Mouse (Mus musculus): ENCODE measurements at regions not wholly inside any gene's neighbourhood (a gene's known extent, or its start where the extent isn't known, plus 50 kb on each side); places are given as distances from the start of the nearest gene placed in this dataset.

DNA sequence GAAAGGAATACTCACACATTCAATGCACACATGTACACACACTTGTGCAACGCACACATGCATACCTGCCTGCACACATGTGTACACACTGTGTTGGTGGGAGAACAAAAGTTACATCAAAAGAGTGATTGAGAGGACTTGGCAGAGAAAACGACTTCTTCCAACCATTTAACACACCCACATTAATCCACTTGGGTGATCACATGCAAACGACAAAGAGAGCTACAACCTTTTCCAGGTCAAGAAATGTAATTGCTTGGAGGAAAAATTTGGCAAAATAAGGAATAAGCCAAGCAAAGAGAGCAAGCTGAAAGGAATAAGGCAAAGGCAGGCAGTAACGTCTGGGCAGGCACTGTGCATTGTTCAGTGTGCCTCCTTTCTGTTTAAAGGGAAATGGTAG, 67.3 kb downstream of the C1d start:
- DNase-seq (ENCODE audit: low read depth, low spot score) = no peak

DNA sequence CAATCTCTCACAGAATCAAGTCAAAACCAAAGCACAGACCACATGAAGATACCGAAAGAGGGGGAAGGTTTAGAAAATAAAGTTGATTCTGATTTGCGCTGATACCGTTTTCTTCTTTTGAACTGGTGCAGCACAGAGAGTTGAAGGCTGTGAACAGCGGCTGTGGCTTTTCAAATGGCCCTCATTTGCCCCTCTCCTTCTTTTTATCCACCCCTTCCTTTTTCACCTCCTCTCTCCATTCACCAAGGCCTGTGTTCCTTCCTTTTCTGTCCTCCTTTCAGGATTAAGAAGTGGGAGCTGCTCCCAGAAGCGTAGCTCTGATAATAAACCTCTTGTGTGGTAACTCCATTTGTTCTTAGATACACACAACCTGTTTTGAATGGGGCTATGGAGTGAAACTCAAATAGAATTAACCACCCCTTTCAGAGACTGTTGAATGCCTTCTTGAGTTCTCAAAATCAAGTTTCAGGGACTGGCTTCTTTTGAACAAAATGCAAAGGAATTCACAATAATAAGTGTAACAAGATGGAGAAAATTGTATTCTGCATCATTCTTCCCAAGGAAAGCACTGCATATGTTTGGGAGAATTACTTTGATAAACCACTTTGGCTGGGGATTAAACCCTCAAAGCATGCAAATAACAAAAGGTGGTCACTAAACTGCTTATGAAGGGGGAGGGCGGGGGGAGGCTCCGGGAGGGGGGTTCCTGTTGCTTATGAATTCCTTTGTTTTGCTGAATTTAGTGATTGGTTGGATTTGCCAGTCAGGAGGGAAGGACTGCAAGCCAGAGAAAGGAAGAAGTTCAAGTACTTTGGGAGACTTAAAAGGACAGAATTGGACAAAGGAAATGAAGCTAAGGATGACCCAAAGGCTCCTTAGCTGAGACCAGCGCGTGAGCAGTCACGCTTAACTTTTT, 68.6 kb downstream of the C1d start:
- no peak for DNase-seq (ENCODE audit: low read depth, low spot score)

DNA sequence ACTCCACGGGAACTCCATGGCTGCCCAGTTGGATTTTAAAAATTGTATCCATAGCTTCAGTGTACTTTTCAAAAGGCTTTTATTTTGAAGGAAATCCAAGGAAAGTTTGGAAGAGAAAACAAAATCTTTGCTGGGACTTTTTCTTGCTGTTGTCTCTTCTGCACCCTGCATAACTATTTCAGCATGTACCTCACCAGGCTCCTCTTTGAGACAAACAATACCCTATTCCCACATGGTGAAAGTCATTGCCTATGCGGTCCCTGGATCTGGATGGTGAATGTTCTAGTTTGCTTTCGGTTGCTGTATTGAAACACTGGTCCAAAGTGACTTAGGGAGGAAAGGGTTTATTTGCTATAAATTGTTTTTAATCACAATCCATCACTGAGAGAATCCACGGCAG, 69.3 kb downstream of the C1d start:
- no peak for DNase-seq (ENCODE audit: low read depth, low spot score)

DNA sequence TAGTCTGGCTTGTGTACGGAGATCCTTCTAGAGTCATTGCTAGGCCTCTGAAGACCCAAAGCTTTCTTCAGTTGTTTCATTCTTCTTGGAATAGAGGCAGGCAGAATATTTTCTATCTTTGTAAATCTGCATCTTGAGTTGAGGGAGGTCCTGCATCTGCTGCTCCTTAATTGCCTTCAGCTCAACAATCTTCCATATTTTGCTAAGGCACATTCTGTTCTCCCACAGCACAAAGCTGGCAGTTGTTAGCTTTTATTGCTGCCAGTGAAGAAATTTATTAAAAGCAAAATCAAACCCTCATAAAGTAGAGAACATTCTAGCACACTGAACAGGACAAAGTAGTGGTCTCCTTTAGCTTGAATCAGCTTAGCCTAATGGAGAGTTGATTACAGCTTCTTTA, 94.1 kb downstream of the C1d start:
- DNase-seq (ENCODE audit: low read depth, low spot score) = no peak

DNA sequence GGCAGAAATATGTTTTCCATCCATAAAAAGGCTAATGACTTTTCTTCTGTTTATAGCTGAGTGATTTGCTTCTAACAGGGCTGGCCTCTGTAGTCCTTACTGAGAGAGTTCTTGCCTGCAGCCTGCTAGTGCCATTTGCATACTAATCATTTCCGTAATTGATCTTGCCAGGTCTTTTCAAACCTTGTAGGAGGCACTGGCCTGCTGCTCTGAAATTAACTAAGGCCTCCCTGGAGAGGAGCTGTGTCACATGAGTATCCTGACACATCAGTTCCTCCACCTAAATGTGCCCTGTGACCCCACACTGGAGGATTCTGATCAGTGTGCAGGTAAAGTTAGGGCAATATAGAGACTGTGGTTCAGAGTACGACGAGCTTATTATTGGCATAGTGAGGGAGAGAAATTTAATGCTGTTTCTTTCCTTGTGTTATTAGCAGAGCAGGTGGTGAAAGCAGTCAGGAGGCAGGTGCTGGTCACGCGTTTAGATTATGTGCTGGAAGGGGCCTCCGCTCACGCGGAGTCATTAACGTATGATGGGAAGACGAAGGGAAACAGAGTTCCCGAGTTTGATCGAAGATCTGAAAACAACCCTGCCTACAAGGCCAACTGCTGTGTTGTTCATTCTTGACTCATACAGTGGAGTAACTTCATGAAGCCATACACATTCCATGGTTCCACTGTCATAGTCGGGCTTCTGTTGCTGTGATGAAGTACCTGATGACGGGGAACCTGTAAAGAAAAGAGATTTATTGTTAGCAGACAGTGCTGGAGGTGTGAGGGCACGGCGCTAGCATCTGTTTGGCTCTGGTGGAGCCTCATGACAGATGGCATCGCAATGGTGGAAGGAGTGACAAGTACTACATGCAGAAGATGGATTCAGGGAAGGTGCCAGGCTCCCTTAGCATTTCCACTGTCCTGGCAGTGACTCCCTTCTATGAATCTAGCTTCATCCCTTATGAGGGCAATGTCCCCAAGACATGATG, 95.1 kb downstream of the C1d start:
- DNase-seq (ENCODE audit: low read depth, low spot score) = peak; percentile 15

DNA sequence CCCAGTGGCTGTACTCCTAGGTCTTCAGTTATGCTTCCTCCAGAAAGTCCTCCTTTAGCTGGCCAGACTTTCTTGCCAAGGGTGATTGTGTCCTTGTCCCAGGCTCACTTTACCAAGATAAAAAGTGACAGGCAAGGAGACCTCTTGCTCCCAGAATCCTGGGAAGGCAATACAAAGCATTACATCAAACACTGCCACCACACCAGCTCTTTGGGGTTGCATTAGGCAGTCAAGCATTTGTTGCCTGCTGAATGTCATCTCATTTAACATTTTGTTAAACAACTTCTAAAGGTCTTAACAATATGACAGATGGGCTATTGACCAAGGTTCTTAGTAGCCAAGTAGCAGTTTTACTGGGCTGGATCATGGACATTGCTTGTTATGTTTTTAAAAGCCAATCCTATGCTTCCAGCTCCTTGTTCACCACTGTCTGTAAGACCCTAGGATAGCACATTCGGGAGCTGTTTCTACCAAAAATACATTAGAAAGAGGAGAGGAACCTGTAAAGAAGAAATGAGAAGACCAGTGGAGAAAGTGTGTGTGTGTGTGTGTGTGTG, 102.4 kb downstream of the C1d start:
- no peak for DNase-seq (ENCODE audit: low read depth, low spot score)

DNA sequence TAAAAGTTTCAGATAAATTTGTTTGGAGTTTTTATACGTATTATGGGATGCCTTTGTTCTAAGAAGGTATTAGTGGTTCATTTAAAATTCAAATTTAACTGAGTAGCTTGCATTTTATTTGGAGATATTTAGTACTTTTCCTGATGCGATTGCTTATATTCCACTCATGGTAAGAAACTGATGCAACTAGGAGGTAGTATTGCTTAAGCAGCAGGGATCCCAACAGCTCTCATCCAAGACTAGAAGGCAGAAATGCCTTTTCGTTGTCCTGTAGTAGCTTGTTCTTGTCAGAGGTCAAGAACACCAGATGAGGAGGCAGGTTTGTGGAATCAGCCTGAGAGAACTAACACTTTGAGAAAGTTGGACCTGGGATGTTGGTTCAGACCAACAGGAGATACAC, 120.5 kb downstream of the C1d start:
- no peak for DNase-seq (ENCODE audit: low read depth, low spot score)

DNA sequence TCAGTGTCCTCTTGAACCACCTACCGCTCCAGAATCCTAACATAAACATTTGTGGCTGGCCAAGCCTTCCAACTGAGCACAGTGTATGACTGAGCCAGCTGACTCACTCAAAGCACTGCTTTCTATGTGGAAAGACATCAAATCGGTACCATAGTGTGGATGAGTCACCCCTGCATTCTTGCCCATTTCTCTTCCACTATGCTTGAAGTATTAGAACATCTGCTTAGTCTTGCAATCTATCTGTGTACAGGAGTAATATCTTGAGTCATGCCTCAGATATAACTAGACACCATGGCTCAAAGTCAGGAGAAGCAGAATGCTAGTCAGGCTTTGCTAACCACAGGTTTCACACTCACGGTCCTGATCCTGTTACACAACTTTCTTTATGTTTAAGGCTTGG, 129.4 kb downstream of the C1d start:
- DNase-seq (ENCODE audit: low read depth, low spot score) = no peak

DNA sequence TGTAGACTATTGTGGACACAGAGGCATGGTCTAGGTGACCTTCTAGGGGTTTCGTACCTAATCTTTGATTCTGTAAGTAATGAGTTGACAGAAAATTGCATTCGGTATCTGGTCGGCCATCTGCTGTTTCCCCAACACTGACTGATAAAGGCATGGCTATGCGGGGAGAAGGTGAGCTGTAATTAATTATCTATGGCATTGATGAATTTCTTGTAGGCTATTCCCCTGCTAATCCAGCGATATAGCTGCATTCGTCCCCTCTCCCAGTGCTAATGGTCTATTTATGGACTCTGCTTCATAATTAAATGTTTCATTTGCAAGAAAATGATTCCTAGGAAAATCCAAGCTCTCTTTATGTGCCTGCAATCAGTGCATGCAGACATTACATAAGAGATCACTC, 136.5 kb downstream of the C1d start:
- no peak for DNase-seq (ENCODE audit: low read depth, low spot score)

DNA sequence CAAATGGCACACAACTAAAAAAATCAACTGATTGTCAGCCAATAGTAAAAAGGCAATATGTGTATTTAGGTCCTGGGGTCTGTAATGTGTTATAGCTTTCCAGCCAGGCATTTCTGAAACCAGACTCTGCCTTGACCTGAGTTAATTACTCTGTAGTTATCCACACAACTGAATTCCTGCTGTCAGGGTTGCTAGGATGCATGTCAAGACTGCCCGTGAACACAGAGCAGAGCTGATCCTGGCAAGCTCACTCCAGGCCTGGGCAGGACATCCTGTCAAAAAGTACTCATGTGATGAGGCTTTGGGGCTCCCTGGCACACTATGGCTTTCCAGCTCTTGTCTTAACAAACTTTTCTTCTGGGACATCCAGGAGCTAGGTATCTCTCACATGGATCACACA, 157.2 kb downstream of the C1d start:
- peak; percentile 41 for DNase-seq (ENCODE audit: low read depth, low spot score)

DNA sequence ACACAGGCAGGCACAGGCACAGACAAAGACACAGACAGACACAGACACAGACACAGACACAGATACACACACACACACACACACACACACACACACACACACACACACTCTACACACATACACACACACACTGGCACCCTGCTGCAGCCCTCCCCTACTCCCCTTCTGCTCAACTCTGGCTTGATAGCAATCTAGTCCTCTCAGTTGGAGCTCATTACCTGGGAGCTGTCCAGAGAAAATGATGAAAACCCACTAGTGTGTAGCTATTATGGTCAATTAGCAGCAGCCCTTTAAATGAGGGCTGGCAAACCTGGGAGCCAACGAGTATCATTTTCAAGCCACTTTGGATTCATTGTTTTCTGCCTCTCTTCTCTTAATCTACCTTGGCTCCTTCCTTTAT, 157.8 kb downstream of the C1d start:
- no peak for DNase-seq (ENCODE audit: low read depth, low spot score)

DNA sequence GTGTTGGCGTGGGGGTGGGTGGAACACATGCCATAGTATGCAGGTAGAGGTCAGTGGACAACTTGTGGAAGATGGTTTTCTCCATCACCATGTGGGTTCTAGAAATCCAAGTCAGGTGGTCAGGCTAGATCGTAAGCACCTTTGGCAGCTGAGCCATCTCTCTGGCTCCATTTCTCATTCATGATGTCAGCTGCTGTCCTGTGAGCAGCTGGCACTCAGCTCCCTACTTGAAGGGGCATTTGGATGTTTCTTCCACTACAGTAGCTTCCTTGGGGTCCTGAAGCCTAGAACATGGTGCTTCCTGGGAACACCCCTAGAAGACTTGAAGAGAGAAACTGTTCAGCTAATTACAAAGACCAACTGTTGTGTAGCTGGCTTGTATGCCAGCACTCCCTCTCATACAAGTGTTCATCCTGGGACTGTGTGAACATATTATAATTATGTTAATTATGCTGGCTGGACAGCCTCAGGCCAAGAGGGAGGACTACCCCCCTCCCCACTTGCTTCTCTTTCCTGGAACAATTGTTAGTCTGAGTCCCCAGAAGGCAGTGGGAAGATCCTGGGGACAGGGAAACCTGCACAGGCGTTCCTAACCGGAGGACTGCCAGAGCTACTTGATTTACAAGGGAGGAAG, 160.4 kb downstream of the C1d start:
- DNase-seq (ENCODE audit: low read depth, low spot score) = no peak

DNA sequence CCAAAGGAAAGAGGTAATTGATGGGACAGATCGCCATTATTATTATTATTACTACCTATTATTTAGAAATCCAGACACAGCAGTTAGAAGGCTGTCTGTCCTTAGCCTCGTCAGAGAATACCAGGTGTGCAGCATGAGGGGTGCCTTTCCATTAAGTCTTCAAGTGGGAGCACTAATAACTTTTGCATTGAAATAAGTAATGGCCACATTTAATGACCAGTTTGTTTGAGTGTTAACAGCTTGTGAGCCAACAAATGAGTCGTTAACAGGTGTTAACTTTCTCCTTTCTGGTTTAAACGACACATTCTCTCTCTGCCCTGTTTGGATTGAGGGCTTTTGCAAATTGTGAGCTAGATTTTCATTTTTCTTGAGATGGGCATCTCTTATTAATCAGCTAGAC, 184.8 kb downstream of the C1d start:
- no peak for DNase-seq (ENCODE audit: low read depth, low spot score)

DNA sequence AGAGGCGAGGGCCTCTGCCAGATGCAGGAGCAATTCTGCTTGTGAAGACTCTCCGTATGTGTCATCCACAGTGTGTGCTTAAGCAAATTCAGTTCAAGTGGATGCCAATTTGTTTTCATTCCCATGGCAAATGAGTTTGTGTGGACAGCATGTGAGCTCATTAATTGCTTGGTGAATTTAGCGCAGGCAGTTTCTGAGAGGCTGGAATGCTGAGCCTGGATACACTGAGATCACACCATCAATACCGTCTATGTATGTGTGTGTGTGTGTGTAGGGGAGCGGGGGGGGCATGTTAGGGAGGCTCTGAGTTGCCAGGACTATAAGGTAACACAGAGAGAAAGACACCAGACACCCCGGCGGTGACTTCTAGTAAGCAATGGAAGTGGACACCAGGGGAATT, 191.9 kb downstream of the C1d start:
- no peak for DNase-seq (ENCODE audit: low read depth, low spot score)

DNA sequence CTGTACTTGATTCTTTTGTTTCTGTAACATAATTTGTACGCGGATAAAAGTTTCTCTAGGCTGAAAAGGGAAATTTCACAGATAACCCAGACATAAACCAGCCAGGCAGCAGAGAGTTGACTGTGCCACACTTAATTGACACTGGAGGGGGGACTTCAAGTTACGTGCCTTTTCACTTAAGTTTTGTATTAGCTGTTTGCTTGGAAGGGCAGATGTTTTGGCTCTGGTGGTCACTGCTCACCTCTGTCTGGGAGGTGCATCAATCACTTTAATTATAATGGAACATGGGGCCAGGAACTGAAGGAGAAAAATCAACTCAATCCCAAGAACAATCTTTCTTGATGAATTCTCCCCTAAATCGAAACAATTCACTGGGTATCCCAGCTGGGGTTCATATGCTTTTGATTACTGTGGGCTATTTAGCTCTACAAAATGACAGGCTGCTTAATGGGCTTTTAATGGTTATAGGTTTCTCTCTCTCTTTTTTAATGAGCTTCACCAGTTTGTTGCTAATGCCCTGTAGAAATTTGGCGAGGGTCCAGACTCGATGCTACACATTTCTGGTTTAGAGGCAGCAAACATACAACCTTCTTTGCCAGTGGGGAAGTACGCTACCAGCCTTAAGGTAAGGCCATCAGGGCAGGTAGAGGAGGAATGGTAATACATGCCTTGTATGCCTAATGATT, 193.1 kb downstream of the C1d start:
- DNase-seq (ENCODE audit: low read depth, low spot score) = peak; percentile 51

DNA sequence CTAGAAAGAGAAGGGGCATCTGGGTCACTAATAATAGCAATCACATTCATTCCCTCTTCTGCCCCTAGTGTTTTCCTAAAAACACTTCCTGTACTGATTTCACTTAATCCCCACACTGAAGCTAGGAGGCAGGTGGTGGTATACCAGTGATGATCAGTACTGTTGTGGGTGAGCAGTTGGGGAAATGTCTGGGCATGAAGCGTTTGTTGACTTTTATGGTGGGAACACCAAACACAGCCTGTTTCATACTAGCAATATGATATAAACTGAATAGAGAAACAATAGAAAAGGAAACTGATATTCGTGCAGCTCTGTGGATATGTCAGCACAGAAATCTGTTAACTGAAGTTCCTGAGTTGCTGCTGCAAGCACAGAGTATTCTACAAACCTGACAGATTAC, 194.1 kb downstream of the C1d start:
- no peak for DNase-seq (ENCODE audit: low read depth, low spot score)

DNA sequence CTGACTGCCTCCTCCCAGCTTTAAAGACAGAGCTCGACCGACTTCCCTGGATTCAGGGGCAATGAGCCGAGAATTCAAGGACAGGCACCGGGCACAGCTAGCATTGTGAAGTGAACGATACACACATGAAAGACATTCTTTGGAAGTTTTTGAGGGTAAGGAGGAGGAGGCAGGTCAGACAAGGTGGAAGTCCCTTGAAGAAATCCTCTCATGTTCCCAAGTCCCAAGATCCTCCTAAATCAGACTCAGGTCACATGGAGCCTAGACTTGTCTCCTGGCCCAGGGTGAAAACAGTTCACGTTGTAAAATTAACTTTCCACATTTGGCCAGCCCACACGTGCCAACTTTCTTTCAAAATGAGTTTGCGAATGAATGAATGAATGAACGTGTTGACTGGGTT, 196.2 kb downstream of the C1d start:
- no peak for DNase-seq (ENCODE audit: low read depth, low spot score)

DNA sequence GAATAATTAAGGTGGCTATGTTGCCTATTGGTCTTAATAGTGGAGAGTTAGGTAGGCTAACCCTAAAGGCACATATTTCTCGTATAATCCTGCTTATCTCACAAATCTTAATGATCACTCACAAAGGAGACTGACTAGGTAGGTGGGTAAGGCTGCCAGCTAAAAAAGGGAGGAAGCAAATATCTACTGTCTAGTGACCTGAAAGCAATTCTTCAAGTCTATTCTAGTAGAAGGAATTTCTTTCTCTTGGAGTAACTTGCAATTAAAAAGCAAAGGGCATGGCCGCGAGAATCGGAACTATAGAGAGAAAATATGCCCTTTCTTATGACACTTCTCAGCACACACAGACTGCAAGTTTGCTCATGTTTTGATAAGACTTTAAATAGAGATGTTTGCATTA, 201.6 kb downstream of the C1d start:
- DNase-seq (ENCODE audit: low read depth, low spot score) = no peak

DNA sequence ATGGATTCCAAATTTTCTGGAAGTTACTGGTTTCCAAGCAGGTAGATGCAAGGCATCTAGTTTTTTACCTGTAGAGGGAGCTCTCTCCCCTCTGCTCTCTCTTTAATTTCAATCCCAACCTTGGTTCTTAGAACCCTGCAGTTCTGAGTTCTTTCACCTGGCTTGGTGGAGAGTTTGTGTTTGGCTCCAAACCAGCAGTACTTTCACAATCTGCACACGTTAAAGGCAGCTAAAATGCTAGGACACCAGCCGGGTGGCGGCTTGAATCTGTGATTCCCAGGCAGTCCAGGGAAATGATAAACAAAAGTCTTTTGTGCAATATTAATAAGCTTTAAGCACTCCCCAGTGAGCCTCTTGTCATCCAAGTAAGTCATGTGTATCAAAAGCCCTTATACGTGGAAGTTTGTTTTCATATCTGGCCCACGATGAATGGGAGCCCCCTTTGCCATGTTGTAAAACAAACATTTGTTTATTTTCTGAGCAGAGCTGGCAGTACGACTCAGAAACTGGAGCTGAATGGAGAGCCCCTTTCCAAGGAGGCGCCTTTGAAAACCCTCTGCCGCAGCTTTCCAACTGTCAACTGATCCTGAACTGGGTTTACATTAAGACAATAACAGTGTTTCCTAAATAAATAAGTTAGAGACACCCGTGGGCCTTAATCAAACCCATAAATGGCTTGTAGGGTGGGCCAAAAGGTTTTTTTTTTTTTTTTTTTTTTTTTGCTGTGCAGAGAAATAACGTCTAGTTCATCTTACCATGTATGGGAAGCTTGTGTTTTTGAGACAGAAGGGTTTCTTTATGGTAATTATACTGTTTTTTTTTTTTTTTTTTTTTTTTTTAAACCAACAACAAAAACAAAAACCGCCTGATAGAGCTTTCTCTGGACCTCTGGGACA, 202.9 kb downstream of the C1d start:
- peak; percentile 64 for DNase-seq (ENCODE audit: low read depth, low spot score)

DNA sequence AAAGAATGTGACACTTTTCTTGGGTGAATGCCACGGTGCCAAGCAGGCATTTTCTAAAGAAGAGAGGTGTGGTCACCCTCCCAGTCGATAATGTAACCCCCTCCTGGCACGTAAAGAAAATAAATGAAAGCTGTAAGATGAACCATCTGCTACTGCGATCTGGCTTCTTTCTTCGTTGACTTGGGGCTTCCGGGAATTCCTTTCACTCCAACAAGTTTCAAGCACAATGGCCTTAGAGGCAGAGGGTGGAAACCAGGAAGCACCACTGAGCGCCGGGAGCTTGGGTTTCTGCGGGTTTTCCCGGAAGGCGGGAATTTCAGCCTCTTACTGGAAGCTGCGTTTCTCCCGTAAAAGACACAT, 203.5 kb downstream of the C1d start:
- DNase-seq (ENCODE audit: low read depth, low spot score) = peak; percentile 57
